Mouse (Mus musculus): Measurements from ENCODE around the gene Ugt1a6a. TPM values are rescaled to one million over a fixed set of nuclear protein-coding genes. Genes with fewer than 3 reads are reported as not detected.

Ugt1a6a gene
- total RNA-seq, 1 experiment: not detected

GRCm38 (mm10) chr1:88255466-88255857 is 120.9 kb downstream of the Ugt1a6a start:
- Histone ChIP-seq H3K4me3 (ENCODE audit: insufficient read depth in 1 of 2, low read depth in 1 of 2, low read length in 2 of 2, poor library complexity in 1 of 2, severe bottlenecking in 1 of 2) (no peak overlapping the region), H3K9me3 (ENCODE audit: control insufficient read depth, insufficient read depth, low read depth, low read length) (no peaks in the 10 kb centered on the region), H3K36me3 (ENCODE audit: control insufficient read depth, insufficient read depth, low read length, poor library complexity, severe bottlenecking) (no peaks in the 10 kb centered on the region), H3K4me1 (ENCODE audit: control insufficient read depth in 2 of 2, insufficient read depth in 2 of 2, low read length in 2 of 2, poor library complexity in 1 of 2) (no peaks in the 10 kb centered on the region), H3K27ac (ENCODE audit: insufficient read depth, low read depth, low read length, poor library complexity, severe bottlenecking) (no peak overlapping the region), H3K9ac (ENCODE audit: insufficient read depth, low read depth, low read length, poor library complexity, severe bottlenecking) (no peak overlapping the region)
- DNase-seq (ENCODE audit: low read depth, low spot score): no peak
- no peak for TF ChIP-seq ZC3H11A (IDR thresholded peaks at IDR 0.05; ENCODE audit: borderline replicate concordance, low read depth, low read length)
- TF ChIP-seq MAFK (IDR thresholded peaks at IDR 0.05; ENCODE audit: insufficient read depth, low read depth, low read length): no peak
- TF ChIP-seq HCFC1 (IDR thresholded peaks at IDR 0.05; ENCODE audit: borderline replicate concordance, insufficient read depth, low read length): no peak
- no peak for TF ChIP-seq CHD2 (IDR thresholded peaks at IDR 0.05; ENCODE audit: low read depth, low read length)
- in situ Hi-C loops (cut with MboI; ENCODE audit: low sequenced_read_pairs in 2 of 2, unreplicated experiment in 2 of 2): no loop called here

DNA sequence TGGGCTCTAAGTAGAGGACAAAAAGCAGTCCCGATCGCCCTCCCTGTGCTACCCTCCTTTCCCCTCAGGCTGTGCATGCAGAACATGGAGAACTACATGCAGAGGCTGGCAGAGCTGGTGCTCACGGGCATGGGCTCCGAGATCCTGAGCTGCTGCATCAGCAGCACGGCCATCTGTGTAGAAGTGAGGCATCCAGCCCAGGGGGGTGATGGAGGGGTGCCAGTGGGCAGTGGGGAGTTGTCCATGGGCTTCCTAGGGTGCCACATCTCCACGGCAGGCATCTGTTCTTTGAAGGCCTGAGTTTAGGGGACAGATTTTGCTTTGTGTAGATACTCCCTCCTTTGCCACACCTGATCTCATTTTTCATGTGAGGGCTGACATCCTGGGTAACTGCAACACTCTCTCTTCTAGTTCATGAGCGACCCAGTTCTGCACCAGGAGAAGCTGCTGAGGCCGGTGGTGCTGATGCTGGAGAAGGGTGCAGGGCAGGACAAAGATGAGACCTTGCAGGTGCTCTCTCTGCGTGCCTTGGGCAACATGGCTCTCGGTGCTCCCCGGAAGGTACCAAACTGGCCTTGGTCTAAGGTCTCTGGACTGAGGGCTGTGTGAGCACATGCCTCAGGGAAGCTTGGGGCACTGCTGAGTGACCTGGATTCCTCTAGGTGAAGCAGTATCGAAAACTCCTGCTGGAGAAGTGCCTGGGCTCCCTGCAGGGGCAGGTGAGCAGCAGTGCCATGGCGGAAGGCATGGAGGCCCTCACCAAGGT is 121.6 kb downstream of the Ugt1a6a start:
- H3K4me3 ChIP-seq (ENCODE audit: insufficient read depth in 1 of 2, low read depth in 1 of 2, low read length in 2 of 2, poor library complexity in 1 of 2, severe bottlenecking in 1 of 2): no peak overlapping the region
- H3K36me3 ChIP-seq (ENCODE audit: control insufficient read depth, insufficient read depth, low read length, poor library complexity, severe bottlenecking): peaks cover 3% of the 10 kb centered on the region; the same call in 1 of the 2 replicates
- H3K4me1 ChIP-seq (ENCODE audit: control insufficient read depth in 2 of 2, insufficient read depth in 2 of 2, low read length in 2 of 2, poor library complexity in 1 of 2): no peaks in the 10 kb centered on the region
- no peaks in the 10 kb centered on the region for H3K9me3 ChIP-seq (ENCODE audit: control insufficient read depth, insufficient read depth, low read depth, low read length)
- no peak overlapping the region; the same call in 1 of the 2 replicates for H3K27ac ChIP-seq (ENCODE audit: insufficient read depth, low read depth, low read length, poor library complexity, severe bottlenecking)
- DNase-seq (ENCODE audit: low read depth, low spot score): no peak
- TF ChIP-seq MAFK (IDR thresholded peaks at IDR 0.05; ENCODE audit: insufficient read depth, low read depth, low read length): no peak
- in situ Hi-C loops (cut with MboI; ENCODE audit: low sequenced_read_pairs in 2 of 2, unreplicated experiment in 2 of 2): no loop called here
- H3K9ac ChIP-seq (ENCODE audit: insufficient read depth, low read depth, low read length, poor library complexity, severe bottlenecking): no peak overlapping the region

GRCm38 (mm10) chr1:88256886-88257663 is 122.5 kb downstream of the Ugt1a6a start:
- Histone ChIP-seq H3K4me1 (ENCODE audit: control insufficient read depth in 2 of 2, insufficient read depth in 2 of 2, low read length in 2 of 2, poor library complexity in 1 of 2) (no peaks in the 10 kb centered on the region), H3K9me3 (ENCODE audit: control insufficient read depth, insufficient read depth, low read depth, low read length) (no peaks in the 10 kb centered on the region), H3K27ac (ENCODE audit: insufficient read depth, low read depth, low read length, poor library complexity, severe bottlenecking) (no peak overlapping the region), H3K36me3 (ENCODE audit: control insufficient read depth, insufficient read depth, low read length, poor library complexity, severe bottlenecking) (peaks cover 6% of the 10 kb centered on the region; the same call in 1 of the 2 replicates), H3K4me3 (ENCODE audit: insufficient read depth in 1 of 2, low read depth in 1 of 2, low read length in 2 of 2, poor library complexity in 1 of 2, severe bottlenecking in 1 of 2) (no peak overlapping the region), H3K9ac (ENCODE audit: insufficient read depth, low read depth, low read length, poor library complexity, severe bottlenecking) (no peak overlapping the region)
- in situ Hi-C loops (cut with MboI; ENCODE audit: low sequenced_read_pairs in 2 of 2, unreplicated experiment in 2 of 2): no loop called here
- no peak for TF ChIP-seq MAFK (IDR thresholded peaks at IDR 0.05; ENCODE audit: insufficient read depth, low read depth, low read length)
- TF ChIP-seq CHD2 (IDR thresholded peaks at IDR 0.05; ENCODE audit: low read depth, low read length): no peak
- TF ChIP-seq ZNF384 (IDR thresholded peaks at IDR 0.05; ENCODE audit: low read depth, low read length): no peak
- TF ChIP-seq HCFC1 (IDR thresholded peaks at IDR 0.05; ENCODE audit: borderline replicate concordance, insufficient read depth, low read length): no peak
- no peak for TF ChIP-seq ZC3H11A (IDR thresholded peaks at IDR 0.05; ENCODE audit: borderline replicate concordance, low read depth, low read length)
- no peak for DNase-seq (ENCODE audit: low read depth, low spot score)

DNA sequence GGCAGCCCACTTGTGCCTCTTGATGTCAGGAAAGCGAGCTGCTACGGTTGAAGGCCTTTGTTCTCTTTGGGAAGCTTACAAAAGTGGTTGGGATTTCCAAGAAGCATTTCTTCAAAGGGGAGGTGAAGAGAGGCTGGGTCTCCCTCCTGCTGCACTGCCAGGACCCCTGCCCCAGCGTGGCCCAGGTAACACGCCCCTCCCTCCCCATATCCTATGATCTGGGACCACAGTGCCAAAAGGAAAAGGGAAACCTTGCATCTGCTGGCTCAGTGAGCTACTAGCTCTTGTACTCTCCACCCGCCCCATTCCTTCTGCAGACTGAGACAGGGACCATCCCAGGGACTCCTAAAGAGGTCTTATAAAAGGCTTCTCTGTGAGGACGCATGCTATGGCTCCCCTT is 123.1 kb downstream of the Ugt1a6a start:
- no peak overlapping the region for H3K27ac ChIP-seq (ENCODE audit: insufficient read depth, low read depth, low read length, poor library complexity, severe bottlenecking)
- H3K36me3 ChIP-seq (ENCODE audit: control insufficient read depth, insufficient read depth, low read length, poor library complexity, severe bottlenecking): peaks cover 8% of the 10 kb centered on the region
- DNase-seq (ENCODE audit: low read depth, low spot score): no peak
- H3K4me1 ChIP-seq (ENCODE audit: control insufficient read depth in 2 of 2, insufficient read depth in 2 of 2, low read length in 2 of 2, poor library complexity in 1 of 2): peaks cover 2% of the 10 kb centered on the region in 2 experiments; a peak in 1 of 4 replicates
- in situ Hi-C loops (cut with MboI; ENCODE audit: low sequenced_read_pairs in 2 of 2, unreplicated experiment in 2 of 2): no loop called here
- TF ChIP-seq HCFC1 (IDR thresholded peaks at IDR 0.05; ENCODE audit: borderline replicate concordance, insufficient read depth, low read length) (no peak), ZNF384 (IDR thresholded peaks at IDR 0.05; ENCODE audit: low read depth, low read length) (no peak), ZC3H11A (IDR thresholded peaks at IDR 0.05; ENCODE audit: borderline replicate concordance, low read depth, low read length) (no peak), MAFK (IDR thresholded peaks at IDR 0.05; ENCODE audit: insufficient read depth, low read depth, low read length) (no peak), CHD2 (IDR thresholded peaks at IDR 0.05; ENCODE audit: low read depth, low read length) (no peak)
- no peak overlapping the region for H3K9ac ChIP-seq (ENCODE audit: insufficient read depth, low read depth, low read length, poor library complexity, severe bottlenecking)
- H3K4me3 ChIP-seq (ENCODE audit: insufficient read depth in 1 of 2, low read depth in 1 of 2, low read length in 2 of 2, poor library complexity in 1 of 2, severe bottlenecking in 1 of 2): no peak overlapping the region
- no peaks in the 10 kb centered on the region for H3K9me3 ChIP-seq (ENCODE audit: control insufficient read depth, insufficient read depth, low read depth, low read length)

Data from ES-E14 (cell line).